In the genomic region with DNA sequence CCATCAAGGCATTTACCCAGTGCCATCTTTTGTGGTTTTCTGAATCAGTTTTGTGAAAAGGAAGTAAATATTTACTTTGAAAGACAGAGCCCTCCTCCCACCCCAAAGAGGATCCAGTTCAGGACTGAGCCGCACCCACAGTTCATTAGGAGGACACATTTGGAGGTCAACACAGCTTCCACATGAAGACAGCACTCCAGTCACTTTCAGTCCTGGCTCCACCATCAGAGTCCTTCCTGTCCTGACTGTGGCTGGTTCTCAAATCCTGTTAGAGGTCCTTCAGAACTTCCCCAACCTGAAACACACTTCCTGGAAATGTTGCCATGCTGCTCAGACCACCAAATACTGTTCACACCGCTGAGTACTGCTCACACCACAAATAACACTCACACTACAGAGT, we compare ENCODE assay signal across 19 mouse cellular contexts.
"Had no signal": no experiment of that assay in that cellular context is flagged by ENCODE, and none has a peak within 500 bp of the region (broad histone marks: within the 10 kb centered on the region; RNA-seq: fewer than 3 reads in every experiment).

No protein-coding gene starts in this region.

- H3K36me3 ChIP-seq: midbrain, embryonic 10.5 days; midbrain, embryonic 12.5 days; neural tube, embryonic 13.5 days; neural tube, embryonic 15.5 days; stomach, embryonic 15.5 days had no signal

- H3K27me3 ChIP-seq: midbrain, embryonic 12.5 days; neural tube, embryonic 13.5 days; neural tube, embryonic 15.5 days; stomach, embryonic 15.5 days had no signal

- H3K4me3 ChIP-seq: midbrain, embryonic 10.5 days; midbrain, embryonic 12.5 days; myocyte; neural tube, embryonic 13.5 days; neural tube, embryonic 15.5 days; stomach, embryonic 15.5 days had no signal

- H3K4me1 ChIP-seq: midbrain, embryonic 10.5 days; midbrain, embryonic 12.5 days; stomach, embryonic 15.5 days had no signal

- H3K9me3 ChIP-seq: midbrain, embryonic 10.5 days; midbrain, embryonic 12.5 days; neural tube, embryonic 13.5 days; neural tube, embryonic 15.5 days; stomach, embryonic 15.5 days had no signal

- DNase-seq: lung, adult 18-20 months; lung, embryonic 14.5 days; lung, postnatal 10 days; lung, postnatal 4 days; midbrain, embryonic 14.5 days; retina, postnatal 1 day; right cerebral cortex, adult 18-20 months; right cerebral cortex, postnatal 25 days; thymus, adult 2 months; thymus, postnatal 36 days had no signal

- H3K4me2 ChIP-seq: lung, embryonic 14.5 days; midbrain, embryonic 12.5 days; neural tube, embryonic 13.5 days; neural tube, embryonic 15.5 days; stomach, embryonic 15.5 days had no signal

- H3K27ac ChIP-seq: liver, embryonic 14.5 days; midbrain, embryonic 10.5 days; midbrain, embryonic 12.5 days; neural tube, embryonic 13.5 days; neural tube, embryonic 15.5 days; stomach, embryonic 15.5 days; stomach, postnatal 0 days had no signal

- H3K9ac ChIP-seq: liver, embryonic 14.5 days; lung, embryonic 14.5 days; midbrain, embryonic 12.5 days; neural tube, embryonic 13.5 days; neural tube, embryonic 15.5 days; stomach, embryonic 15.5 days had no signal

- ATAC-seq: midbrain, embryonic 16.5 days had no signal
